Mouse (Mus musculus) limb, embryonic 14.5 days (tissue): ENCODE data around the gene Ambra1. TPM values are rescaled to one million over a fixed set of nuclear protein-coding genes. Genes with fewer than 3 reads are reported as not detected.

ENCODE experiments used
- ATAC-seq: fragments of 200-750 bp; cut with Nextera tagmentation; 2 replicates; pipeline ENCODE4 v1.8.0; 2017; ENCODE audit warnings: low read depth, moderate number of reproducible peaks, moderate TSS enrichment; ENCODE audit not compliant: low FRiP score
- DNase-seq: peaks from one replicate; pipeline ENCODE4 v3.0.0-alpha.2; 2015; ENCODE audit warnings: low spot score
- H3K27ac ChIP-seq: fragments of 300-500 bp; sonication (generic); replicated peaks from 2 replicates; pipeline ENCODE4 v1.5.1; 2014; ENCODE audit warnings: low read depth, mild to moderate bottlenecking, low read length, moderate library complexity, mixed read lengths
- H3K27me3 ChIP-seq: fragments of 300-500 bp; sonication (generic); 2 replicates; pipeline ENCODE4 v1.6.1; 2014; ENCODE audit warnings: low read length, mixed read lengths; ENCODE audit not compliant: control insufficient read depth, insufficient read depth
- H3K36me3 ChIP-seq: fragments of 300-500 bp; sonication (generic); 2 replicates; pipeline ENCODE4 v1.6.1; 2014; ENCODE audit warnings: mild to moderate bottlenecking, low read length, moderate library complexity, mixed read lengths; ENCODE audit not compliant: control insufficient read depth, insufficient read depth
- H3K4me1 ChIP-seq: fragments of 300-500 bp; sonication (generic); 2 replicates; pipeline ENCODE4 v1.6.1; 2014; ENCODE audit warnings: antibody characterized with exemption, low read length, mixed read lengths; ENCODE audit not compliant: control insufficient read depth, insufficient read depth
- H3K4me2 ChIP-seq: fragments of 300-500 bp; sonication (generic); replicated peaks from 2 replicates; pipeline ENCODE4 v1.6.1; 2014; ENCODE audit warnings: low read depth, mild to moderate bottlenecking, low read length, moderate library complexity; ENCODE audit not compliant: severe bottlenecking
- H3K4me3 ChIP-seq: fragments of 300-500 bp; sonication (generic); replicated peaks from 2 replicates; pipeline ENCODE4 v1.5.1; 2014; ENCODE audit warnings: low read length
- H3K9ac ChIP-seq: fragments of 300-500 bp; sonication (generic); 2 replicates; pipeline ENCODE4 v1.6.1; 2014; ENCODE audit warnings: mild to moderate bottlenecking, low read depth, low read length, moderate library complexity; ENCODE audit not compliant: severe bottlenecking
- H3K9me3 ChIP-seq: fragments of 300-500 bp; sonication (generic); 2 replicates; pipeline ENCODE4 v1.6.1; 2016; ENCODE audit warnings: low read length; ENCODE audit not compliant: control insufficient read depth
- POLR2A ChIP-seq: fragments of 200-500 bp; IDR thresholded peaks from 2 replicates; pipeline ENCODE4 v1.8.0; 2012; ENCODE audit warnings: inconsistent platforms, mild to moderate bottlenecking, moderate library complexity, borderline replicate concordance; ENCODE audit not compliant: insufficient read depth, insufficient read length; ENCODE audit errors: extremely low read depth
- WGBS: fragments of 180-500 bp; shearing (Covaris S2); extraction: QIAGEN DNeasy Blood & Tissue Kit; methylation state at CpG from one replicate; pipeline ENCODE4 v1.1.7; 2014; 5-methylcytosine and 5-hydroxymethylcytosine counted together
- polyA plus RNA-seq, 2 experiments: library from polyadenylated mRNA; depleted of rRNA in 1 of 2; stranded (reverse) in 1 of 2; unstranded in 1 of 2; fragments of >200 nt; fragmentation: Nextera tagmentation in 1 of 2; extraction: Ambion mirVana in 1 of 2; gene quantifications; 2 replicates each; pipeline versions ENCODE4 v1.2.1 to v1.2.3; 2012 to 2014

Ambra1 gene
- polyA plus RNA-seq, 2 experiments = 16.4 to 23.4 TPM

DNA sequence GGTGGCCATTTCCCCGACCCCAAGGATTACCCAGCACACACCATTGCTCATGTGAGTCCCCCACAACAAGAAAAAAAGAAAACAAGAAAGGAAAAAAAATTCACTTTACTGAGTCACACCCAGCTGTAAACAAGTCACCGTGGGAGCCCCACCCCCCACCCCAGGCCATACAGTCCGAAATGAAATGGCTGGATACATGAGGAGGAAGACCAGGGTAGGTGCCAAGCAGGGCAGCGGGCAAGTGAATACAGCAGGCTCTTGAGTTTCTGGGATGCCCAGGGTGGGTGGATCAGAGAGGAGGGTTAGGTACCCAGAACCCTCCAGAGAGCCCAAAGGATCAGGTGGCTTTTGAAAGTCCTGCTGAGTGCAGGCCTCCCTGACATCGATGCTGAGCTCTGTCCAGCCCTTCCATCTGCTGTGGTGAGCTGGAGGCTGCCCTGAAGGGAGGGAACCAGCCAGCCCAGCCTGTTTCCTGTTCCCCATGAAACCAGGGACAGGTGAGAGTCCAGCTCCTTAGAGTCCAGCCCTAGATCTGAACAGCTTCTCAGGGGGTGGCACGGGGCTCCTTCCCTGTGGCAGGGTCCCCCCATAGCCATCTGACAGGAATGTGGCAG is 202.9 kb downstream of the Ambra1 start:
- Histone ChIP-seq H3K36me3 (peaks cover 42% of the 10 kb centered on the region), H3K4me1 (peaks cover 22% of the 10 kb centered on the region)
- no peak for DNase-seq

DNA sequence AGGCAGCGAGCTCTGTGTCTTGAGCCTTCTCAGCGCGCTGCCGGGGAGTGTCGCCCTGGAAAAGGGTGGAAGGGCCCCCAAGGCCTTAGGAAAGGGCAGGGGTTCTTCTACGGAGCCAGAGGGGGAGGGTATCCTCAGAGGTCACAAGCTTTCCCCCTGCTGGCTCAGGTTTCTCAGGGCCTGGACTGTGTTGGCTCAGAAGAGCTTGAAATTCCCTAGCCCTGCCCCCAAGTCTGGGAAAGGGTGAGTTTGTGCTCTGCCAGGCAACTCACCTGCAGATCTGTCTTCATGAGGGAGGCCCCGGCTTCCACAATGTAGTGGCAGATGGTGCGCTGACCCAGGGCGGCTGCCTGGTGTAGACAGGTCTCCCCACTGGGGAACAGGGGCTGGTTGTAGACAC is 203.5 kb downstream of the Ambra1 start:
- peaks cover 48% of the 10 kb centered on the region for H3K36me3 ChIP-seq
- H3K9ac ChIP-seq = no peak overlapping the region
- no peak for DNase-seq
- no peak overlapping the region for H3K27ac ChIP-seq
- no peak for TF ChIP-seq POLR2A
- peaks cover 22% of the 10 kb centered on the region for H3K4me1 ChIP-seq
- no peak for ATAC-seq
- H3K9me3 ChIP-seq = no peaks in the 10 kb centered on the region
- no peak overlapping the region for H3K4me2 ChIP-seq
- H3K27me3 ChIP-seq = no peaks in the 10 kb centered on the region
- WGBS = 21% methylated on average over 9 of the region's 9 CpGs
- H3K4me3 ChIP-seq = no peak overlapping the region

More for the DNA sequence above, 202.9 kb downstream of the Ambra1 start:
- no peak for TF ChIP-seq POLR2A
- H3K27ac ChIP-seq = peak overlapping the region; percentile 99; the same call in 1 of the 2 replicates
- no peak for ATAC-seq
- no peaks in the 10 kb centered on the region for H3K9me3 ChIP-seq
- peak overlapping the region; percentile 99; the same call in 1 of the 2 replicates for H3K9ac ChIP-seq
- no peaks in the 10 kb centered on the region for H3K27me3 ChIP-seq
- WGBS = 16% methylated on average over 6 of the region's 6 CpGs
- 0 out of 2 replicates have a peak overlapping the region, but pooled peaks have one; percentile 73 for H3K4me3 ChIP-seq
- peak overlapping the region; percentile 81 for H3K4me2 ChIP-seq

DNA sequence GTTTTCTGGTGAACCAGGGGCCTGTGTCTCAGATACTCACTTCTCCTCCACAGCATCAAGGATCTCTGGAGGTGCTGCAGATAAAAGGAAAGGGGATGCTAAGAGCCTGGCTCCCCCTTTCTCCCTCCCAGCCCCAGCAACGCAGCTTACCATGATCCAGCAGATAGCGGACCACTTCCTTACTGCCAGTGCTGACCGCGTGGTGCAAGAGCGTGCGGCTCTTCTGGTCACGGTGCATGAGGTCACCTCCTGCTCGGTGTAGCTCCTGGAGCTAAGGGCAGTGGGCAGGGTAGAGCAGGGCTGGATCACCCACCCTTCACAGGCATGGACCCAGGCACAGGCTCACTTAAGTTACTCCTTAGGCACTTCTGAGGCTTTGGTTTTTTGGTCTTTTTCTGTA is 204.1 kb downstream of the Ambra1 start:
- no peak for ATAC-seq

DNA sequence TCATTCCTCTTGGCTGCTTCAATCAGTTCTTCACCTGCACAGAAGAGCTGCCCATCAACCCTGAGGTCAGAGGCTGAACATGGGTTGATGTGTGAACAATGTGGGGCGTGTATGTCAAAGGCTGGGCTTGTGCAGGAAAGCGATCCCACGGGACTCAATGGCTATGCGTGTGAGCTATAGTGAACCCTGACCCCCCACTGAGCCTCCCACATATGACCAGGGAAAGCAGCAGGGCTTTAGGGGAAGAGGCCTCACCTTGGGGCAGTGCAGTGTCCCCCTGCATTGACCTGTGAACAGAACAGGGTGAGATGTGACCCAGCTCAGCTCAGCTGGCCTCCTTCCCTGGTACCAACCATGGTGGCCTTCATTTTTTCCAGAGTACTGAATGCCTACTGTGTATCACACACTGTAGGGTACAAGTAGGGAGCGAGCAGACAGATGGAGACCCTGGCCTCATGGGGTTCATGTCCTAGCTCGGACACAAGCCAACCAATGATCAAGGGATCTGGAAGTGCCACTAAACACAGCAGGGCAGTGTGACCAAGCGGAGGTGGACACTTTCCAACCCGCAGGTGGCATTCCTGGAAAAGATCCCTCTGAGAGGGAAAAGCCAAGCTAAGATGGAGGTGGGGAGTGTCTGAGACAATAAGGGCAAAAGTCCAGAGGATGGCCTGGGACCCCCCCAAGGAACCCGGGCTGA is 205.0 kb downstream of the Ambra1 start:
- WGBS = 92% methylated on average over 9 of the region's 9 CpGs
- no peak overlapping the region for H3K27ac ChIP-seq
- no peak overlapping the region for H3K4me2 ChIP-seq
- DNase-seq = no peak
- no peaks in the 10 kb centered on the region for H3K9me3 ChIP-seq
- TF ChIP-seq POLR2A = no peak
- H3K4me3 ChIP-seq = no peak overlapping the region
- no peak for ATAC-seq
- no peaks in the 10 kb centered on the region for H3K27me3 ChIP-seq
- H3K4me1 ChIP-seq = peaks cover 18% of the 10 kb centered on the region
- H3K9ac ChIP-seq = no peak overlapping the region
- peaks cover 57% of the 10 kb centered on the region for H3K36me3 ChIP-seq

More for the DNA sequence above, 204.1 kb downstream of the Ambra1 start:
- no peaks in the 10 kb centered on the region for H3K9me3 ChIP-seq
- H3K27me3 ChIP-seq = no peaks in the 10 kb centered on the region
- no peak overlapping the region for H3K9ac ChIP-seq
- peaks cover 22% of the 10 kb centered on the region for H3K4me1 ChIP-seq
- no peak overlapping the region for H3K4me3 ChIP-seq
- 41% methylated on average over 8 of the region's 8 CpGs for whole genome bisulfite sequencing
- no peak for DNase-seq
- peaks cover 53% of the 10 kb centered on the region for H3K36me3 ChIP-seq
- H3K27ac ChIP-seq = no peak overlapping the region
- TF ChIP-seq POLR2A = no peak
- no peak overlapping the region for H3K4me2 ChIP-seq

DNA sequence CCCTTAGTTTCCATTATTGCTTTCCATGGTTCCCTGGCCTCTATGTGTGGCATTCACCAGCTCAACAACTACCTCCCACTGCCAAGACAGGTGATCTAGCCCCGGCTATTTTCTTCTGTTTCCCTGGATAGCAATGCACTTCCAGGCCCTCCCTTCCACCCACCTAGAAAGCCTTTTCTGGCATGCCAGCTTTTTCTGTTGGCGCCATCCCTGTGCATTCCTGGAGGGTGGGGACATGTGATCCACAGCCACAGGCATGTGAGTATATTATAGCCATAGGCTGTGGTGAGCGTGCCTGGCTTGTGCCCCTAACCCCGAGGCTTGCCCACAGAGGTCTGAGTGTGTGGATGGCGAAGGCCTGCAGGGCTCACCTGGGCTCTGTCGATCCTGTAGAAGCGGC is 206.2 kb downstream of the Ambra1 start:
- Histone ChIP-seq H3K27ac (no peak overlapping the region), H3K4me1 (peaks cover 18% of the 10 kb centered on the region), H3K4me2 (no peak overlapping the region), H3K36me3 (peaks cover 65% of the 10 kb centered on the region), H3K9ac (no peak overlapping the region), H3K9me3 (no peaks in the 10 kb centered on the region), H3K27me3 (no peaks in the 10 kb centered on the region), H3K4me3 (no peak overlapping the region)
- TF ChIP-seq POLR2A = no peak
- DNase-seq (no peak), ATAC-seq (no peak)
- 84% methylated on average over 7 of the region's 7 CpGs for WGBS
